8 mouse cellular contexts compared by ENCODE assay signal in the genomic region with DNA sequence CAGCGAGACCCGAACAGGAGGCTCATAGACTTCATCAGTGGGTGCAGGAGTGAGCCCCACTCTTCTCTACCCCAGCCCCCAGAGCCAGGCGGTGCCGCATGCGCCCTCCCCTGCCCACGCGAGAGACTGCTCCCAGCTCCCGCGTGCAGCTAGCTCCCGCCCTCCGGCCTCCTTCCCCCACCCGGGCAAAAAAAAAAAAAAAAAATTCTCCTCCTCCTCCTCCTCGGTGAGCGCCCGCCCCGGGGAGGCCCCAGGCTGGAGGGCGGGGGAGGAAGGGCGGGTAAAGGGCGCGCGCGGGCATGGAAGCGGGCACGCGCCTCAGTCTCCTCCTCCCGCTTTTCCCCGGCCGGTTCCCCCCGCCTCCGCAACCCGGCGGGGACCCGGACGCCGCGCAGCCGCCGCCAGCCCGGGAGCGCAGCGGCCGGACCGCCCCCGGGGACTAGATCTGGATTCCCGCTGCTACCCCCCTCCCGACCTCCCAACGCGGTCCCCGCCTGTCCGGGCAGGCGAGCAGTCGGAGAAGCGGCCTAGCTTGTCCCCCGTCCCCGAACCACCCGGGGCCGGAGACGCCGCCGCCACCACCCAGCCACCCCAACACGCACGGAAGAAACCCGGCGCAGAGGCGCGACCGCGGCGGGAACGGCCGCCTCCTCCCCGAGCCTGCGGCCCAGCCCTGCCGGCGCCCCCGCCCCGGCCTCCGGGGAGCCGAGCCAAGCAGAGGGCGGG. TPM values are rescaled to one million over a fixed set of nuclear protein-coding genes. Genes with fewer than 3 reads are reported as not detected.
A peak's percentile ranks its signal among the peaks of the same experiment; 100 is the strongest.
DNase-seq lines count a peak whose midpoint lies in the region; ATAC-seq and TF ChIP-seq lines count a peak whose summit lies in the region.

No protein-coding gene starts in this region.

- peak; percentile 3; the same call in 1 of the 2 replicates for TF ChIP-seq CTCF in gastrocnemius, adult 2 months (IDR thresholded peaks at IDR 0.05)

- H3K4me1 ChIP-seq in hindbrain, embryonic 16.5 days (ENCODE audit: control insufficient read depth, insufficient read depth, low read depth, low read length) = peaks cover 23% of the 10 kb centered on the region
- H3K4me1 ChIP-seq in megakaryocyte, embryonic 14.5 days = peaks cover 57% of the 10 kb centered on the region

- WGBS in hindbrain, embryonic 16.5 days = under 1% methylated on average over 54 of the region's 80 CpGs

- H3K9me3 ChIP-seq in hindbrain, embryonic 16.5 days (ENCODE audit: control insufficient read depth, low read length) = no peaks in the 10 kb centered on the region
- no peaks in the 10 kb centered on the region for H3K9me3 ChIP-seq in megakaryocyte, embryonic 14.5 days

- H3K4me2 ChIP-seq in hindbrain, embryonic 16.5 days (ENCODE audit: low read length) = peak overlapping the region; percentile 91

- peak overlapping the region; percentile 100 for H3K4me3 ChIP-seq in gastrocnemius, adult 2 months
- peak overlapping the region; percentile 79 for H3K4me3 ChIP-seq in hindbrain, embryonic 16.5 days (ENCODE audit: low read length)
- peak overlapping the region; percentile 92 for H3K4me3 ChIP-seq in megakaryocyte, embryonic 14.5 days (replicated peaks)

- peaks cover 24% of the 10 kb centered on the region for H3K36me3 ChIP-seq in hindbrain, embryonic 16.5 days (ENCODE audit: control insufficient read depth, insufficient read depth, low read length)
- H3K36me3 ChIP-seq in megakaryocyte, embryonic 14.5 days (replicated peaks; ENCODE audit: low read length) = peaks cover 44% of the 10 kb centered on the region

- H3K27ac ChIP-seq in gastrocnemius, adult 2 months = peak overlapping the region; percentile 100
- H3K27ac ChIP-seq in hindbrain, embryonic 16.5 days (ENCODE audit: low read depth, low read length) = peak overlapping the region; percentile 98

- ATAC-seq in hindbrain, embryonic 16.5 days = peak; percentile 53

- no peaks in the 10 kb centered on the region for H3K27me3 ChIP-seq in hindbrain, embryonic 16.5 days (replicated peaks; ENCODE audit: control insufficient read depth, insufficient read depth, low read length)
- peaks cover 5% of the 10 kb centered on the region for H3K27me3 ChIP-seq in megakaryocyte, embryonic 14.5 days (replicated peaks)

- peak overlapping the region; percentile 99 for H3K9ac ChIP-seq in hindbrain, embryonic 16.5 days (ENCODE audit: low read depth, low read length)

- intact Hi-C loops in gastrocnemius, adult 2 months (cut with DNase I) = no loop called here
- intact Hi-C loops in left cerebral cortex, postnatal 10 days (cut with DNase I) = no loop called here

- DNase-seq in ZHBTc4 (ENCODE audit: low read depth, low spot score) = peak; percentile 94
- DNase-seq in cerebellum, postnatal 4 days (ENCODE audit: low spot score in 2 of 2) = peak; percentile 76 to 84
- DNase-seq in gastrocnemius, adult 2 months = peak; percentile 95
- peak; percentile 72 to 93 for DNase-seq in left cerebral cortex, postnatal 10 days (ENCODE audit: extremely low spot score in 1 of 2, low spot score in 2 of 2)
- DNase-seq in right cerebral cortex, adult 2 months (ENCODE audit: low spot score in 2 of 2) = peak; percentile 78 to 80
- peak; percentile 90 for DNase-seq in urinary bladder, adult 2 months (ENCODE audit: low spot score)

RNA-seq across cellular contexts. Expression of a gene that starts 2.8 kb away (rescaled TPM):
- total RNA-seq in gastrocnemius, adult 2 months (2021) = 10 to 100 TPM; 37.8 to 40.4 TPM
- polyA plus RNA-seq in hindbrain, embryonic 16.5 days (2015; fragmentation: Nextera tagmentation; extraction: Ambion mirVana) = 70.4 and 76.8 TPM in 2 replicates
- 100 to 1,000 TPM in 1 of 2 experiments, 10 to 100 TPM in 1; 97.0 to 100 TPM for total RNA-seq in left cerebral cortex, postnatal 10 days (2021)
- polyA plus RNA-seq in megakaryocyte, embryonic 14.5 days (2012; ENCODE audit: insufficient read depth, low replicate concordance) = 46.9 and 85.8 TPM in 2 replicates
- polyA plus RNA-seq in urinary bladder, adult 2 months (2012; rRNA removed) = 45.7 and 61.5 TPM in 2 replicates

RNA-seq across cellular contexts. Expression of a gene that starts 20.3 kb away (rescaled TPM):
- 10 to 100 TPM; 12.0 to 12.6 TPM for total RNA-seq in gastrocnemius, adult 2 months (2021)
- 26.6 and 29.2 TPM in 2 replicates for polyA plus RNA-seq in hindbrain, embryonic 16.5 days (2015; fragmentation: Nextera tagmentation; extraction: Ambion mirVana)
- 100 to 1,000 TPM; 187 TPM for total RNA-seq in left cerebral cortex, postnatal 10 days (2021)
- polyA plus RNA-seq in megakaryocyte, embryonic 14.5 days (2012; ENCODE audit: insufficient read depth, low replicate concordance) = 64.8 and 80.0 TPM in 2 replicates
- polyA plus RNA-seq in urinary bladder, adult 2 months (2012; rRNA removed) = 36.5 and 38.6 TPM in 2 replicates

RNA-seq across cellular contexts. Expression of a gene that starts 32.0 kb away (rescaled TPM):
- total RNA-seq in gastrocnemius, adult 2 months (2021) = 10 to 100 TPM; 13.9 to 15.7 TPM
- polyA plus RNA-seq in hindbrain, embryonic 16.5 days (2015; fragmentation: Nextera tagmentation; extraction: Ambion mirVana) = 81.6 and 85.0 TPM in 2 replicates
- total RNA-seq in left cerebral cortex, postnatal 10 days (2021) = 10 to 100 TPM; 61.2 to 64.4 TPM
- polyA plus RNA-seq in megakaryocyte, embryonic 14.5 days (2012; ENCODE audit: insufficient read depth, low replicate concordance) = 46.7 and 48.3 TPM in 2 replicates
- polyA plus RNA-seq in urinary bladder, adult 2 months (2012; rRNA removed) = 50.8 and 57.6 TPM in 2 replicates

RNA-seq across cellular contexts. Expression of a gene that starts 48.2 kb away (rescaled TPM):
- 10 to 100 TPM; 78.2 to 80.4 TPM for total RNA-seq in gastrocnemius, adult 2 months (2021)
- polyA plus RNA-seq in hindbrain, embryonic 16.5 days (2015; fragmentation: Nextera tagmentation; extraction: Ambion mirVana) = 0.09 and 0.11 TPM in 2 replicates
- total RNA-seq in left cerebral cortex, postnatal 10 days (2021) = under 1 TPM; 0.49 to 0.71 TPM
- not detected in 2 replicates for polyA plus RNA-seq in megakaryocyte, embryonic 14.5 days (2012; ENCODE audit: insufficient read depth, low replicate concordance)
- polyA plus RNA-seq in urinary bladder, adult 2 months (2012; rRNA removed) = 0.63 and 0.65 TPM in 2 replicates

RNA-seq across cellular contexts. Expression of a gene that starts 49.3 kb away (rescaled TPM):
- total RNA-seq in gastrocnemius, adult 2 months (2021) = under 1 TPM in 1 of 2 experiments, not detected in 1; 0.06 TPM
- polyA plus RNA-seq in hindbrain, embryonic 16.5 days (2015; fragmentation: Nextera tagmentation; extraction: Ambion mirVana) = 1.4 and 3.2 TPM in 2 replicates
- total RNA-seq in left cerebral cortex, postnatal 10 days (2021) = 1 to 10 TPM in 1 of 2 experiments, under 1 TPM in 1; 0.47 to 1.2 TPM
- polyA plus RNA-seq in megakaryocyte, embryonic 14.5 days (2012; ENCODE audit: insufficient read depth, low replicate concordance) = 0.13 and 2.8 TPM in 2 replicates
- 0.01 TPM in 1 of 2 replicates, not detected in the other for polyA plus RNA-seq in urinary bladder, adult 2 months (2012; rRNA removed)

Comparison
In these comparisons a context has a peak if more than half of its experiments do, and no peak if none do; other contexts are left out.
1. Peak in every context shown above with its lines: DNase-seq, ATAC-seq, H3K4me3 ChIP-seq and H3K27ac ChIP-seq.